Mouse (Mus musculus): ENCODE measurements around the gene Map10. TPM values are rescaled to one million over a fixed set of nuclear protein-coding genes. Genes with fewer than 3 reads are reported as not detected.

The Map10 gene
- polyA plus RNA-seq, 1 experiment = 1.5 TPM

- no peaks in the 10 kb centered on the region for H3K4me1 ChIP-seq (replicated peaks; ENCODE audit: control insufficient read depth, insufficient read depth, low read length)
Measured at GRCm38 (mm10) chr8:125658926-125659325, 10.7 kb upstream of the Map10 start.

DNA sequence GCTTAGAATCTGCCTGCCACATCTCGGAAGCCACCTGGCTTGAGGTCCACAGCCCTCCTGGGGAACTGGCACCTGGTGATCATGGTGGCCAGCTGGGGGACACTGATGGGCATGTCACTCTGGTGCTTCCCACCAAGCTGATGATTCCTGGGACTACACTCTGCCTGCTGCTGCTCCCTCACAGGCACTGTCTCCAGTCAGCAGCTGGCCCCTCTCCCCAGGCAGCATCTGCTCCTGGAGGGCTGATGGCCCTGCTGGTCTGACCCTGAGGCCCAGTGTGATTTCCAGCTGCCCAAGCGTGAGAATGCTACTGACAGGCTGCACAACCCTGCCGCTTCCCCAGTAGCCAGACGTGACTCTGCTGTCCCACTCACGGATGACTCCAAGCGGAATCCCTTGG lies 9.2 kb upstream of the Map10 start:
- H3K4me3 ChIP-seq (ENCODE audit: control insufficient read depth, insufficient read depth, low read length) = no peak overlapping the region
- H3K27ac ChIP-seq (ENCODE audit: control insufficient read depth, insufficient read depth, low read length) = no peak overlapping the region
- H3K4me1 ChIP-seq (replicated peaks; ENCODE audit: control insufficient read depth, insufficient read depth, low read length) = 0 out of 2 replicates have a peak, but pooled peaks cover 2% of the 10 kb centered on the region
- no peaks in the 10 kb centered on the region for H3K27me3 ChIP-seq (ENCODE audit: control insufficient read depth, insufficient read depth, low read length)
- H3K36me3 ChIP-seq (ENCODE audit: control insufficient read depth, insufficient read depth, low read length) = no peaks in the 10 kb centered on the region
- WGBS = 98% methylated on average over 6 of the region's 6 CpGs
- TF ChIP-seq CTCF (IDR thresholded peaks at IDR 0.05; ENCODE audit: borderline replicate concordance, control insufficient read depth, extremely low read depth, insufficient read depth, low read length, poor library complexity) = no peak
- TF ChIP-seq POLR2A (IDR thresholded peaks at IDR 0.05; ENCODE audit: control insufficient read depth, extremely low read depth, insufficient read depth, low read length, poor library complexity) = no peak
- no peak for DNase-seq

More at GRCm38 (mm10) chr8:125658926-125659325, 10.7 kb upstream of the Map10 start:
- Histone ChIP-seq H3K27ac (ENCODE audit: control insufficient read depth, insufficient read depth, low read length) (no peak overlapping the region), H3K4me3 (ENCODE audit: control insufficient read depth, insufficient read depth, low read length) (no peak overlapping the region), H3K36me3 (ENCODE audit: control insufficient read depth, insufficient read depth, low read length) (no peaks in the 10 kb centered on the region), H3K27me3 (ENCODE audit: control insufficient read depth, insufficient read depth, low read length) (no peaks in the 10 kb centered on the region)
- 84% methylated on average over 4 of the region's 4 CpGs for WGBS
- TF ChIP-seq CTCF (IDR thresholded peaks at IDR 0.05; ENCODE audit: borderline replicate concordance, control insufficient read depth, extremely low read depth, insufficient read depth, low read length, poor library complexity) (no peak), POLR2A (IDR thresholded peaks at IDR 0.05; ENCODE audit: control insufficient read depth, extremely low read depth, insufficient read depth, low read length, poor library complexity) (no peak)
- DNase-seq = no peak

DNA sequence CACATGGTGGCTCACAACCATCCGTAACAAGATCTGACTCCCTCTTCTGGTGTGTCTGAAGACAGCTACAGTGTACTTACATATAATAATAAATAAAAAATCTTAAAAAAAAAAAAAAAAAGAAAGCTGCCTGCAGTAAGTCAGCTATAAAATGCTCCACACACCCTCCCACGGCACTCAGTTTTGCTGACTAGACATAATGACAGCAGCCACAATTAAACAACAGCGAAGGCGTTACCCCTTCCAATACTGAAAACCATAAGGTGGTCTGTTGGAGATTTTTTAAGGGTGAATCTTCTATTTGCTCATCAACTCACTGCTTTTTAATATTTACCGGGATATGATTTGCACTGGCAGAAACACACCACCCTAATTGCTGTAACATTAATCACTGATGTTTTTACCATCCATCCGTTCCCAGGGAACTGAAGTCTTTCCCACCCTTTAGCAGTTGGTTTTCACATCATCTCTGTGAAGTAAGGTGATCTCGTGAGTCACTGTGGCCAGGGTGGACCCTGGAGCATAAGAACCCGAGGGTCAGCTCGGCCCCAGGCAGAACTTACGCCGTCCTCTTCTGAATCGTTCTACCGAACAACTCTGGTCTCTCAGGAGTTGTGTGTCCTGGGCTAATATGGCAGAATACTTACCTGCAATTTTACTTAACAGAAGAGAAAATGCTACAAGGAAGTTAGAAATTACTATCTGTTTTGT lies 7.5 kb upstream of the Map10 start:
- DNase-seq = no peak
- WGBS = 95% methylated on average over 12 of the region's 13 CpGs
- Histone ChIP-seq H3K4me1 (replicated peaks; ENCODE audit: control insufficient read depth, insufficient read depth, low read length) (peaks cover 11% of the 10 kb centered on the region), H3K27me3 (ENCODE audit: control insufficient read depth, insufficient read depth, low read length) (no peaks in the 10 kb centered on the region), H3K4me3 (ENCODE audit: control insufficient read depth, insufficient read depth, low read length) (no peak overlapping the region), H3K36me3 (ENCODE audit: control insufficient read depth, insufficient read depth, low read length) (no peaks in the 10 kb centered on the region), H3K27ac (ENCODE audit: control insufficient read depth, insufficient read depth, low read length) (no peak overlapping the region)
- TF ChIP-seq POLR2A (IDR thresholded peaks at IDR 0.05; ENCODE audit: control insufficient read depth, extremely low read depth, insufficient read depth, low read length, poor library complexity) (no peak), CTCF (IDR thresholded peaks at IDR 0.05; ENCODE audit: borderline replicate concordance, control insufficient read depth, extremely low read depth, insufficient read depth, low read length, poor library complexity) (no peak)

- H3K4me1 ChIP-seq (replicated peaks; ENCODE audit: control insufficient read depth, insufficient read depth, low read length) = peaks cover 11% of the 10 kb centered on the region
- TF ChIP-seq POLR2A (IDR thresholded peaks at IDR 0.05; ENCODE audit: control insufficient read depth, extremely low read depth, insufficient read depth, low read length, poor library complexity) (no peak), CTCF (IDR thresholded peaks at IDR 0.05; ENCODE audit: borderline replicate concordance, control insufficient read depth, extremely low read depth, insufficient read depth, low read length, poor library complexity) (no peak)
- DNase-seq = no peak
- H3K4me3 ChIP-seq (ENCODE audit: control insufficient read depth, insufficient read depth, low read length) = no peak overlapping the region
- H3K36me3 ChIP-seq (ENCODE audit: control insufficient read depth, insufficient read depth, low read length) = no peaks in the 10 kb centered on the region
- 87% methylated on average over 6 of the region's 6 CpGs for WGBS
- no peaks in the 10 kb centered on the region for H3K27me3 ChIP-seq (ENCODE audit: control insufficient read depth, insufficient read depth, low read length)
- H3K27ac ChIP-seq (ENCODE audit: control insufficient read depth, insufficient read depth, low read length) = no peak overlapping the region
Measured at GRCm38 (mm10) chr8:125662669-125663048, 7.0 kb upstream of the Map10 start.

DNA sequence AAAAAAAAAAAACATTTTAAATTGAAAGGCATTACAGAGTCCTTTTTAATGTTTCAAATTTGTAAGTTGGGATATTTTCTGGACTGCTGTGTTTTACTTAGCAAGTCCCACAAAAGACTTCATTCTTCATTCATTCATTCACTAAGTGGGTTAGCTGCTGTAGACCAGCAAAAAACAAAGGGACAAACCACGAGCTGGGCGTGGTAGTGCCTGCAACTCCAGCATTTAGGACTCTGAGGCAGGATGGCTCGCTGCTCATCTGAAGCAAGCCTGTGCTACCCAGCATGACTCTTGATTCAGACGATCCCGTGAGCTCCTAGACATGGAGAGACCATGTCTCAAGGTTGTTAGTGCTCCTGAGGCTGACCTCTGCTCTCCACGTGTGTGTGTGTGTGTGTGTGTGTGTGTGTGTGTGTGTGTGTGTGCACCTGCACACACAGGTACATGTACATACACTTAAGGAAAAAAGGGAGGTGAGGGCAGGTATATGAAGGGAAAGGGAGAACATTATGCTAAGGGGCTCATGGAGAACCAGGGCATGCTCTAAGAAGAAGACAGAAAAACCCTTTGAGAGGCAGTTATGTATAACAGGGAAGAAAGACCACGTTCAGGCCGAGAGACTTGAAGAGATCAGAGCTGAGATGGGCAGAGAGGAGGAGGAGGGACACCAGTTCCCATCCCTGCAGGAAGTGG lies 4.3 kb upstream of the Map10 start:
- WGBS = 91% methylated on average over 8 of the region's 8 CpGs
- Histone ChIP-seq H3K36me3 (ENCODE audit: control insufficient read depth, insufficient read depth, low read length) (no peaks in the 10 kb centered on the region), H3K27me3 (ENCODE audit: control insufficient read depth, insufficient read depth, low read length) (no peaks in the 10 kb centered on the region), H3K4me3 (ENCODE audit: control insufficient read depth, insufficient read depth, low read length) (no peak overlapping the region), H3K4me1 (replicated peaks; ENCODE audit: control insufficient read depth, insufficient read depth, low read length) (peaks cover 22% of the 10 kb centered on the region), H3K27ac (ENCODE audit: control insufficient read depth, insufficient read depth, low read length) (no peak overlapping the region)
- TF ChIP-seq CTCF (IDR thresholded peaks at IDR 0.05; ENCODE audit: borderline replicate concordance, control insufficient read depth, extremely low read depth, insufficient read depth, low read length, poor library complexity) (no peak), POLR2A (IDR thresholded peaks at IDR 0.05; ENCODE audit: control insufficient read depth, extremely low read depth, insufficient read depth, low read length, poor library complexity) (no peak)
- no peak for DNase-seq

- Histone ChIP-seq H3K27ac (ENCODE audit: control insufficient read depth, insufficient read depth, low read length) (no peak overlapping the region), H3K36me3 (ENCODE audit: control insufficient read depth, insufficient read depth, low read length) (no peaks in the 10 kb centered on the region), H3K4me1 (replicated peaks; ENCODE audit: control insufficient read depth, insufficient read depth, low read length) (peaks cover 23% of the 10 kb centered on the region), H3K4me3 (ENCODE audit: control insufficient read depth, insufficient read depth, low read length) (no peak overlapping the region), H3K27me3 (ENCODE audit: control insufficient read depth, insufficient read depth, low read length) (no peaks in the 10 kb centered on the region)
- WGBS = 93% methylated on average over 2 of the region's 2 CpGs
- TF ChIP-seq POLR2A (IDR thresholded peaks at IDR 0.05; ENCODE audit: control insufficient read depth, extremely low read depth, insufficient read depth, low read length, poor library complexity) (no peak), CTCF (IDR thresholded peaks at IDR 0.05; ENCODE audit: borderline replicate concordance, control insufficient read depth, extremely low read depth, insufficient read depth, low read length, poor library complexity) (no peak)
- DNase-seq = no peak
Measured at GRCm38 (mm10) chr8:125665876-125666186, 3.8 kb upstream of the Map10 start.

Data from thymus, adult 2 months (tissue).